Mouse (Mus musculus) heart, adult 2 months (tissue): ENCODE results near the gene Rfxap. TPM values are rescaled to one million over a fixed set of nuclear protein-coding genes. Genes with fewer than 3 reads are reported as not detected.
A peak's percentile ranks its signal among the peaks of the same experiment; 100 is the strongest.
"Not testable (repeated sequence)": the region's sequence is repeated elsewhere in the genome, so short reads cannot be mapped to it uniquely, and the experiment has no call there.

Source experiments
- DNase-seq, 2 experiments: peaks; one replicate each; pipeline ENCODE4 v3.0.0; 2021
- H3K27ac ChIP-seq: fragments of 200-600 bp; 2 replicates; pipeline ENCODE4 v1.8.1; 2022
- H3K27me3 ChIP-seq: fragments of 200-500 bp; 2 replicates; pipeline ENCODE4 v1.6.1; 2012; ENCODE audit warnings: mild to moderate bottlenecking, low read length, inconsistent platforms, mixed read lengths; ENCODE audit not compliant: control insufficient read depth, insufficient read depth
- H3K36me3 ChIP-seq: fragments of 200-500 bp; 2 replicates; pipeline ENCODE4 v1.6.1; 2012; ENCODE audit warnings: low read length, inconsistent platforms; ENCODE audit not compliant: control insufficient read depth, insufficient read depth
- H3K4me1 ChIP-seq: fragments of 200-500 bp; 2 replicates; pipeline ENCODE4 v1.6.1; 2011; ENCODE audit warnings: low read length; ENCODE audit not compliant: control insufficient read depth, insufficient read depth
- H3K4me3 ChIP-seq: fragments of 200-600 bp; 2 replicates; pipeline ENCODE4 v1.8.1; 2022
- H3K79me2 ChIP-seq: fragments of 200-500 bp; replicated peaks from 2 replicates; pipeline ENCODE4 v1.6.1; 2012; ENCODE audit warnings: mild to moderate bottlenecking, inconsistent platforms, low read length, moderate library complexity, mixed read lengths; ENCODE audit not compliant: control insufficient read depth, insufficient read depth
- H3K9ac ChIP-seq: fragments of 200-500 bp; 2 replicates; pipeline ENCODE4 v1.6.1; 2012; ENCODE audit warnings: low read depth, mild to moderate bottlenecking, control low read depth, inconsistent platforms, low read length, mixed read lengths
- CTCF ChIP-seq: fragments of 200-600 bp; IDR thresholded peaks from 2 replicates; pipeline ENCODE4 v1.8.1; 2022; ENCODE audit warnings: antibody characterized with exemption, mild to moderate bottlenecking, moderate library complexity
- EP300 ChIP-seq: fragments of 200-500 bp; IDR thresholded peaks from 2 replicates; pipeline ENCODE4 v1.6.1; 2011; ENCODE audit warnings: low read depth, low read length, control low read depth; ENCODE audit not compliant: insufficient read depth
- POLR2A ChIP-seq: fragments of 200-500 bp; IDR thresholded peaks from 2 replicates; pipeline ENCODE4 v1.6.1; 2011; ENCODE audit warnings: mild to moderate bottlenecking, low read depth, low read length, control low read depth; ENCODE audit not compliant: insufficient read depth
- WGBS: fragments of 180-500 bp; shearing (Covaris S2); methylation state at CpG from one replicate; pipeline ENCODE4 v1.1.7; 2018; 5-methylcytosine and 5-hydroxymethylcytosine counted together
- intact Hi-C: fragments of 180-260 bp; cut with DNase I; formaldehyde crosslinking; loops from one replicate; pipeline ENCODE4 v1.15.1; 2025
- polyA plus RNA-seq: library from polyadenylated mRNA; depleted of rRNA; stranded (reverse); fragments of >200 nt; gene quantifications from 2 replicates; pipeline ENCODE4 v1.2.3, GENCODE M21; 2012
- total RNA-seq, 2 experiments: library from RNA; stranded (reverse); gene quantifications; 2 replicates each; pipeline ENCODE4 v1.2.3; 2021

The Rfxap gene
- total and polyA plus RNA-seq, 3 experiments, result 11.0 to 22.3 (median 20.5) TPM

- H3K9ac ChIP-seq, result no peak overlapping the region
- TF ChIP-seq CTCF (peak; percentile 25; the same call in 1 of the 2 replicates), EP300 (no peak), POLR2A (no peak)
- H3K79me2 ChIP-seq, result no peaks in the 10 kb centered on the region
- no peaks in the 10 kb centered on the region for H3K27me3 ChIP-seq
- no peak overlapping the region for H3K4me3 ChIP-seq
- no peak overlapping the region for H3K27ac ChIP-seq
- intact Hi-C loops, result no loop called here
- WGBS, result 85% methylated on average over 6 of the region's 6 CpGs
- no peak for DNase-seq
- H3K4me1 ChIP-seq, result no peaks in the 10 kb centered on the region
- H3K36me3 ChIP-seq, result no peaks in the 10 kb centered on the region
Observed at GRCm38 (mm10) chr3:54773613-54774012, 34.0 kb downstream of the Rfxap start.

- Histone ChIP-seq H3K27ac (no peak overlapping the region), H3K4me1 (no peaks in the 10 kb centered on the region), H3K36me3 (no peaks in the 10 kb centered on the region), H3K4me3 (no peak overlapping the region), H3K9ac (no peak overlapping the region), H3K79me2 (no peaks in the 10 kb centered on the region), H3K27me3 (no peaks in the 10 kb centered on the region)
- DNase-seq, result no peak
- intact Hi-C loops, result no loop called here
- TF ChIP-seq POLR2A (no peak), CTCF (no peak), EP300 (no peak)
- 74% methylated on average over 17 of the region's 17 CpGs for WGBS
Observed at GRCm38 (mm10) chr3:54769349-54770275, 38.0 kb downstream of the Rfxap start.

GRCm38 (mm10) chr3:54768592-54768991 lies 39.0 kb downstream of the Rfxap start:
- Histone ChIP-seq H3K4me3 (no peak overlapping the region), H3K27me3 (no peaks in the 10 kb centered on the region), H3K9ac (no peak overlapping the region), H3K4me1 (no peaks in the 10 kb centered on the region), H3K27ac (no peak overlapping the region), H3K79me2 (no peaks in the 10 kb centered on the region), H3K36me3 (no peaks in the 10 kb centered on the region)
- TF ChIP-seq POLR2A, result no peak
- TF ChIP-seq CTCF, result no peak
- TF ChIP-seq EP300, result no peak
- WGBS, result 74% methylated on average over 8 of the region's 8 CpGs
- intact Hi-C loops, result no loop called here
- no peak for DNase-seq

- WGBS, result 70% methylated on average over 5 of the region's 5 CpGs
- Histone ChIP-seq H3K27ac (no peak overlapping the region), H3K4me1 (no peaks in the 10 kb centered on the region), H3K36me3 (no peaks in the 10 kb centered on the region), H3K27me3 (no peaks in the 10 kb centered on the region), H3K79me2 (no peaks in the 10 kb centered on the region), H3K4me3 (no peak overlapping the region), H3K9ac (no peak overlapping the region)
- TF ChIP-seq POLR2A (no peak), CTCF (no peak), EP300 (no peak)
- no peak for DNase-seq
- intact Hi-C loops, result no loop called here
Observed at GRCm38 (mm10) chr3:54766811-54767210, 40.8 kb downstream of the Rfxap start.

- Histone ChIP-seq H3K9ac (no peak overlapping the region), H3K27me3 (no peaks in the 10 kb centered on the region), H3K79me2 (no peaks in the 10 kb centered on the region), H3K4me1 (no peaks in the 10 kb centered on the region), H3K27ac (no peak overlapping the region), H3K36me3 (no peaks in the 10 kb centered on the region), H3K4me3 (no peak overlapping the region)
- 83% methylated on average over 14 of the region's 14 CpGs for WGBS
- TF ChIP-seq EP300, result no peak
- TF ChIP-seq POLR2A, result no peak
- no peak for TF ChIP-seq CTCF
- no peak for DNase-seq
- intact Hi-C loops, result no loop called here
Observed at GRCm38 (mm10) chr3:54766034-54766433, 41.6 kb downstream of the Rfxap start.

- H3K79me2 ChIP-seq, DNase-seq, H3K4me3 ChIP-seq, H3K9ac ChIP-seq, H3K27me3 ChIP-seq, H3K27ac ChIP-seq, H3K4me1 ChIP-seq, H3K36me3 ChIP-seq, intact Hi-C loops: not testable (repeated sequence)
- peak; percentile 47 for TF ChIP-seq CTCF
- WGBS, result 93% methylated on average over 6 of the region's 6 CpGs
Observed at GRCm38 (mm10) chr3:54765521-54765920, 42.1 kb downstream of the Rfxap start.
